Mouse (Mus musculus) forelimb bud, embryonic 11.5 days (tissue): ENCODE measurements around the gene Adam17.

Source experiments
- DNase-seq: peaks from one replicate; pipeline ENCODE4 v3.0.0-alpha.2; 2012; ENCODE audit warnings: low read depth, low spot score

The Adam17 gene

GRCm38 (mm10) chr12:21315923-21316868, 57.2 kb downstream of the Adam17 start, which contains the start of gene Iah1:
Gene Iah1 (plus strand): TSS chr12:21316389.
- DNase-seq, result peak; percentile 63

- DNase-seq, result no peak
These were observed 61.2 kb downstream of the Adam17 start for GRCm38 (mm10) chr12:21312201-21312600.

- DNase-seq, result no peak
These were observed 66.7 kb downstream of the Adam17 start for GRCm38 (mm10) chr12:21306721-21307120.

- DNase-seq, result no peak
These were observed 67.7 kb downstream of the Adam17 start for GRCm38 (mm10) chr12:21305741-21306140.

DNA sequence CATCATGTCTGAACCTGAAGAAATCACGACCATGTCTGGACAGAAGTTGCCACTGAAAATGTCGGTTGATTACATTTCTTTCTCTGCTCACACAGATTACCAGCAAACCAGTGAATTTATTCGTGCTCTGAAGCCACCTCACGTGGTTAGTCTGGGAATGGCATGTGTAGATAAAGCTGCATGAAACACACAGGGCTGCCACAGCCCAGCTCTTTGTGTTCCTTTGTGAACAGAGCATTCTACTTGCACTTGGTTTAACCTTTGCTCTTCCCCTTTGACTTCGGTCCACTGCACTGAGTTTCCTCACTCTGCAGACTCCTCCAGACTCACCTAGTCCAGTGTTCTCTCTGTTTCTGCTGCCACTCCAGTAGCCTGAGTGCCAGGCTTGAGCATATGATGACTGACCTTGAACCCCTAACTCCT, 71.1 kb downstream of the Adam17 start:
- no peak for DNase-seq

DNA sequence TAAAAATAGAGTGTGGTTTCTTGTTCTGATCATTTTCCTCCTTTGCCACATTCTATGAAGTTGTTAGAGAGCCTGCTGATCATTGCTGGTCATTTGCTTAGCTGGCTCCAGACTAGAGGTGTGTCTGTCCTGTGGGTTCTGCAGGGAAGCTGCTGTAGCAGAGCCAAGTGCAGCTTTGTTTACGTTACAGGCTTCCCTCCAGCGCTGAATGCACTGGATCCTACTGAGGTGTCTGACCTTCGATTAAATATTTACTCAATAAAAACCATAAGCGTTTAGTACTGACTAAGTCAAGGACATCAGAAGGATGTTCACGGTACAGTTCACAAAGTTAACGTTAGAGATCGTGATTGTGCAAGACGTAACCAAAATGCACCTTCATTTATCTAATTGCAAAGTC, 71.5 kb downstream of the Adam17 start:
- no peak for DNase-seq

- no peak for DNase-seq
These were observed 72.1 kb downstream of the Adam17 start for GRCm38 (mm10) chr12:21301324-21301723.

GRCm38 (mm10) chr12:21298856-21299255, 74.6 kb downstream of the Adam17 start:
- no peak for DNase-seq

DNA sequence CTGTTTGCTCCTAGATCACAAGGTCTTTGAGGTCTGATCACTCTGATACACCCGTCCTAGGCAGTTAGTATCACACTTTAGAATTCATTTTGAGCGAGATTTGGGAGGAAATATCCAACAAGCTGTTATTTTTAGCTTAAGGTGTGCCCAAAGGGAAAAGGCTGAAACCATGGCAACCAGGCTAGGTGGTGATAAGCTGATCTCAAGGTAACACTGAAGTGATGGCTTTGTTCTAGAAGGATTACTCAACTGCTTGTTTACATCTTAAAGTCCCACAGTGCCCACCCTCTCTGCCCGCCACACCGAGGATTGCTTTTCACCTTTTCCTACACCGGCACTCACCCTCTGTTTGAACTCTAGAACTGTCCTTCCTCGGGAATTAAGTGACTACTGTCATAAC, 83.8 kb downstream of the Adam17 start:
- DNase-seq, result no peak

GRCm38 (mm10) chr12:21288716-21289395, 84.6 kb downstream of the Adam17 start:
- DNase-seq, result no peak

- DNase-seq, result peak; percentile 6
These were observed 86.5 kb downstream of the Adam17 start for GRCm38 (mm10) chr12:21286712-21287650.

DNA sequence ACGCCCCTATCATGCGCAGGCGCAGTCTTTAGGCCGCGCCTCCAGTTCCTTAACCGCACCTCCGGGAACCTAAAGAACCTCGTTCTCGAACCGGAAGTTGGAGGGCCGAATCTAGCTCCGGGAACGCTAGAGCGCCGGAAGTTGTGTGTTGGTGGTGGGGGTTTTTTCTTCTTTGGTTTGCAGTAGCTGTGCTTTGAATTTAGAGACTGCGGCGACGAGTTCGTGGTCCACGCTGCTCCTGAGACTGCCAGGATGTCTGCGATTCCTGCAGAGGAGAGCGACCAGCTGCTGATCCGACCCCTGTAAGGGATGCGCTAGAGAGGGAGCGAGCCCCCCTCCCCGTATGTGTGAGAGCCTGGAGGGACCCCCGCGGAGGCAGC, 87.2 kb downstream of the Adam17 start, which contains the start of gene Itgb1bp1:
Itgb1bp1 (minus strand) TSS at position 42 of the 380 bp plus-strand sequence.
- peak; percentile 99 for DNase-seq

DNA sequence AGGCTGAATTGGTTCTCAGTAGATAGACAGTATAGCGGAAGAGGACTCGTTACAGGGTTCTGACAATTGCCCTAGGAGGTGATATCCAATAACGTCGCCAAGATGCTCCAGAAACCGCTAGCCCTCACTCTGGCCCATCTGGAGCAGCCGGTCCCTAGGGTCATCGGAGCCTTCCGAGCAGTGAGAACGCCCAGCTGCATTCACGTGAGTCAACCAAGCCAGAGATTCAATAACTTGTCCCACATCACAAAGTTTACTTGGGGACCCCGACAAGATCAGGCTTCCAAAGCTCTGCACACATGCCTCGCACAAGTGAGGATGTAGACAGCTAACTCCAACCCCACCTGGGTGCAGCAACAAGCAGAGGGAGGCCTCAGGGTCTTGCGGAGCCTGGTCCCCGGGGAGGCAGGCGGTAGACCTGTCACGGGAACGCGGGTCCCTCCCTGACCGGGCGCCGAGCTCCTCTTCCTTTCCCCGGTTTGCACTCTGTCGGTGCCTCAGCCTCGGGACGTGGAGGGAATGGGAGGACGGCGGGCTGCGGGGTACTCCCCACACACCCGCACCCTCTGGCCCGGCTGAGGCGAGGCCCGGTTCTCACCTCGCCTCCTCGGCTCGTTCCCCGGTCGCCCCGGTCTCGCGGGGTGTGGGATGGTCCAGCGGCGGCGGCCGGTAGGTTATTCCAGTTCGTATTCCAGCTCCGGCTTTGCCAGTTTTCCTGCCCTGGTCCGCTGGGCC, 87.8 kb downstream of the Adam17 start:
- peak; percentile 48 for DNase-seq

DNA sequence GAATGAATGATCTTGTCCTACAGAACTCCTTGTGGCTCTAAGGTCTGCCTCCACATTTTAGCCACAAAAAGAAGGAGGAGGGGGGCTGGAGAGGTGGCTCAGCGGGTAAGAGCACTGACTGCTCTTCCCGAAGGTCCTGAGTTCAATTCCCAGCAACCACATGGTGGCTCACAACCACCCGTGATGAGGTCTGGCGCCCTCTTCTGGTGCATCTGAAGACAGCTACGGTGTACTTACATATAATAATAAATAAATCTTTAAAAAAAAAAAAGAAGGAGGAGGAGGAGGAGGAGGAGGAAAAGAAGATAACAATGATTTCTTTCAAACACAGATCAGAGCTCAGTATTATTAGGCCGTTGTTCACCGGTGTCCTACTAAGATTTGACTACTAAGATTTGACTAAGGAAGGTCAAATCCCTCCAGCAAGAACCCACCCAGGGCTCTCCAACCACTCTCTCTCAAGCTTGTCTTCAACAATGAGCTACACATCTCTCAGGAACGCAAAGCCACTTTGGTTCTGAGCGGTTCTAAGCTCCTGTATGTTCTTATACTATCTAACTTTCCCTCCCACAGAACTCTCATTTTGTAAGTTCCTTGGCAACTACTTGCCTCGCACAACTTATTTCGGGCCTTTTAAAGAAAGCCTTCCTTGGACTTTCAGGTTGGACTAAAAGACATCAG, 88.5 kb downstream of the Adam17 start, which contains the start of gene Cpsf3:
Cpsf3 (plus strand) TSS at position 631 of the 681 bp plus-strand sequence.
- no peak for DNase-seq

- no peak for DNase-seq
These were observed 96.0 kb downstream of the Adam17 start for GRCm38 (mm10) chr12:21277352-21277864.

DNA sequence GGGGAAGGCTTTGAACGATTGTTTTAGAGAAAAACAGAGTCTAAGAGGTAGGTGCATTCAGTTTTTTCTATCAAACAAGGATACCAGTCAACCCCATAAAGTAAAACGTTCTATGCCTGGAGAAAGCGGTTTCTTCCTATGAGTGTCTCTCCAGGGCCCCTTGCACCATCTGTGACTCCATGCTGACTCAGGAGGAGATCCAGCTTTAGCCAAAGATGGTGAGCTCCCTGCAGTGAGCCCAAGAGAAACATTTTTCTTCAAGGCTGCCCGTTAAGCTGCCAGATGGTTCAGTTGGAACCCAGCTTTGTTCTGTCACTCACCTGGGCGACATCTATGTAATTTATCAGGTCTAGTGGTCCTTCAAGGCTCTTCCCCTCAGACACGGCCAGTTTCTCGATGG, 99.0 kb downstream of the Adam17 start:
- DNase-seq, result no peak
